Mouse (Mus musculus) spleen, adult 2 months (tissue): ENCODE results near the gene Akr1b10. TPM values are rescaled to one million over a fixed set of nuclear protein-coding genes. Genes with fewer than 3 reads are reported as not detected.
"Not testable (repeated sequence)": the region's sequence is repeated elsewhere in the genome, so short reads cannot be mapped to it uniquely, and the experiment has no call there.

ENCODE experiments used
- DNase-seq, 2 experiments: peaks; one replicate each; pipeline versions ENCODE4 v3.0.0 to v3.0.0-alpha.2; 2012 to 2021; ENCODE audit warnings: low spot score in 2 of 2, low read depth in 1 of 2
- H3K27ac ChIP-seq: fragments of 200-500 bp; 2 replicates; pipeline ENCODE4 v1.5.1; 2012; ENCODE audit warnings: low read length, inconsistent platforms; ENCODE audit not compliant: insufficient read depth
- H3K27me3 ChIP-seq: fragments of 200-500 bp; 2 replicates; pipeline ENCODE4 v1.6.1; 2012; ENCODE audit warnings: mild to moderate bottlenecking, moderate library complexity, low read length, inconsistent platforms; ENCODE audit not compliant: control insufficient read depth, insufficient read depth
- H3K36me3 ChIP-seq: fragments of 200-500 bp; 2 replicates; pipeline ENCODE4 v1.6.1; 2012; ENCODE audit warnings: mild to moderate bottlenecking, low read length, inconsistent platforms; ENCODE audit not compliant: control insufficient read depth, insufficient read depth
- H3K4me1 ChIP-seq: fragments of 200-500 bp; 2 replicates; pipeline ENCODE4 v1.6.1; 2011; ENCODE audit warnings: inconsistent platforms; ENCODE audit not compliant: control insufficient read depth, insufficient read depth, insufficient read length
- H3K4me3 ChIP-seq: fragments of 200-500 bp; 2 replicates; pipeline ENCODE4 v1.5.1; 2011; ENCODE audit warnings: mild to moderate bottlenecking, inconsistent platforms; ENCODE audit not compliant: insufficient read depth, insufficient read length; ENCODE audit errors: extremely low read depth
- CTCF ChIP-seq: fragments of 200-500 bp; IDR thresholded peaks from 2 replicates; pipeline ENCODE4 v1.5.1; 2011; ENCODE audit warnings: mild to moderate bottlenecking, inconsistent platforms; ENCODE audit not compliant: insufficient read depth, insufficient read length, insufficient replicate concordance; ENCODE audit errors: extremely low read depth
- POLR2A ChIP-seq: fragments of 200-500 bp; IDR thresholded peaks from 2 replicates; pipeline ENCODE4 v1.6.1; 2011; ENCODE audit warnings: low read depth, low read length, inconsistent platforms
- WGBS: fragments of 180-500 bp; shearing (Covaris S2); methylation state at CpG from one replicate; pipeline ENCODE4 v1.1.7; 2018; 5-methylcytosine and 5-hydroxymethylcytosine counted together
- polyA plus RNA-seq: library from polyadenylated mRNA; depleted of rRNA; stranded (reverse); fragments of >200 nt; gene quantifications from 2 replicates; pipeline ENCODE4 v1.2.3, GENCODE M21; 2012

The Akr1b10 gene
- polyA plus RNA-seq, 1 experiment = 16.0 TPM

- Histone ChIP-seq H3K4me1 (no peaks in the 10 kb centered on the region), H3K27ac (no peak overlapping the region), H3K27me3 (no peaks in the 10 kb centered on the region), H3K4me3 (no peak overlapping the region), H3K36me3 (no peaks in the 10 kb centered on the region)
- TF ChIP-seq CTCF (no peak), POLR2A (no peak)
- peak; percentile 72 to 78 for DNase-seq
- WGBS = 19% methylated on average over 18 of the region's 18 CpGs
These were observed 12.2 kb upstream of the Akr1b10 start for GRCm38 (mm10) chr6:34371700-34372351.

GRCm38 (mm10) chr6:34373841-34374240 is 10.2 kb upstream of the Akr1b10 start:
- TF ChIP-seq CTCF (no peak), POLR2A (no peak)
- Histone ChIP-seq H3K4me1 (no peaks in the 10 kb centered on the region), H3K27ac (no peak overlapping the region), H3K36me3 (no peaks in the 10 kb centered on the region), H3K4me3 (peak overlapping the region; percentile 1; the same call in 1 of the 2 replicates), H3K27me3 (no peaks in the 10 kb centered on the region)
- WGBS = 39% methylated on average over 7 of the region's 7 CpGs
- DNase-seq = peak; percentile 11 to 13

DNA sequence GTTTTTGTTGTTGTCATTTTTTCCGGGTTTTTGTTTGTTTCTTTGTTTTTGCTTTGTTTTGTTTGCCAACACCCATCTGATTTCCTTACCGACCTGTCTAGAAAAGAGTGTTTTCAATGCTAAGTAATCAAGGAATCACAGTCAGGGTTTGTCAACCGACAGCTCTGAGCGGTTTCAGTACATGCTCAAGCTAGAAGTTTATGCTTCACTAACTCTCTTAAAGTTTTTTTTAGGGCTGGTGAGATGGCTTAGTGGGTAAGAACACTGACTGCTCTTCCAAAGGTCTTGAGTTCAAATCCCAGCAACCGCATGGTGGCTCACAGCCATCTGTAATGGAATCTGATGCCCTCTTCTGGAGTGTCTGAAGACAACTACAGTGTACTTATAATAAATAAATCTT is 8.1 kb upstream of the Akr1b10 start:
- not testable (repeated sequence) for H3K27me3 ChIP-seq, DNase-seq, H3K36me3 ChIP-seq, H3K4me3 ChIP-seq, H3K27ac ChIP-seq, H3K4me1 ChIP-seq
- WGBS = 72% methylated on average over 5 of the region's 5 CpGs

DNA sequence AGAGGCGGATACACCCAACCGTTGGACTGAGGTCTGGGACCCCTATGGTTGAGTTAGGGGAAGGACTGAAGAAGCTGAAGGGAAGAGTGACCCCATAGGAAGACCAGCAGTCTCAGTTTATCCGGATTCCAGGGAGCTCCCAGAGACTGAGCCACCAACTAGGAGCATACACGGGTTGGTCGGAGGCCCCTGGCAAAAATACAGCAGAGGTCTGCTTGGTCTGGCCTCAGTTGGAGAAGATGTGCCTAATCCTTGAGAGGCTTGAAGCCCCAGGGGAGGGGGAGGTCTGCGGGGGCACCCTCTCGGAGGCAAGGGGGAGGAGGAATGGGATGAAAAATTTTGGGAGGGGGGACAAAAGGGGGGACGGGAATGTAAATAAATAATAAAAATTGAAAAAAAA is 617 bp upstream of the Akr1b10 start:
- 77% methylated on average over 8 of the region's 8 CpGs for WGBS
- no peaks in the 10 kb centered on the region; the same call in 1 of the 2 replicates for H3K4me1 ChIP-seq
- H3K36me3 ChIP-seq = peaks cover 5% of the 10 kb centered on the region
- DNase-seq = no peak
- no peak overlapping the region for H3K4me3 ChIP-seq
- no peak for TF ChIP-seq POLR2A
- no peak for TF ChIP-seq CTCF
- H3K27ac ChIP-seq = no peak overlapping the region
- H3K27me3 ChIP-seq = no peaks in the 10 kb centered on the region

GRCm38 (mm10) chr6:34384701-34385370 is 818 bp downstream of the Akr1b10 start:
- TF ChIP-seq CTCF (no peak), POLR2A (no peak)
- peaks cover 14% of the 10 kb centered on the region for H3K36me3 ChIP-seq
- H3K27me3 ChIP-seq = no peaks in the 10 kb centered on the region
- H3K4me1 ChIP-seq = no peaks in the 10 kb centered on the region; the same call in 1 of the 2 replicates
- H3K27ac ChIP-seq = peak overlapping the region; percentile 82
- peak overlapping the region; percentile 91 for H3K4me3 ChIP-seq
- 13% methylated on average over 13 of the region's 13 CpGs for WGBS
- DNase-seq = peak in 1 of 2 experiments; percentile 23

- DNase-seq = no peak
- 93% methylated on average over 4 of the region's 4 CpGs for WGBS
- no peak overlapping the region for H3K4me3 ChIP-seq
- no peaks in the 10 kb centered on the region for H3K27me3 ChIP-seq
- TF ChIP-seq CTCF (no peak), POLR2A (no peak)
- no peak overlapping the region for H3K27ac ChIP-seq
- H3K4me1 ChIP-seq = no peaks in the 10 kb centered on the region; the same call in 1 of the 2 replicates
- H3K36me3 ChIP-seq = peaks cover 34% of the 10 kb centered on the region
These were observed 4.6 kb downstream of the Akr1b10 start for GRCm38 (mm10) chr6:34388420-34389156.

GRCm38 (mm10) chr6:34395897-34396296 is 11.9 kb downstream of the Akr1b10 start:
- TF ChIP-seq CTCF (no peak), POLR2A (no peak)
- Histone ChIP-seq H3K4me1 (no peaks in the 10 kb centered on the region), H3K4me3 (no peak overlapping the region), H3K36me3 (peaks cover 25% of the 10 kb centered on the region), H3K27me3 (no peaks in the 10 kb centered on the region), H3K27ac (no peak overlapping the region)
- DNase-seq = no peak
- WGBS = 91% methylated on average over 5 of the region's 5 CpGs
